Mouse (Mus musculus): ENCODE results near the gene Tango6.
"Not testable (repeated sequence)": the region's sequence is repeated elsewhere in the genome, so short reads cannot be mapped to it uniquely, and the experiment has no call there.

The Tango6 gene

DNA sequence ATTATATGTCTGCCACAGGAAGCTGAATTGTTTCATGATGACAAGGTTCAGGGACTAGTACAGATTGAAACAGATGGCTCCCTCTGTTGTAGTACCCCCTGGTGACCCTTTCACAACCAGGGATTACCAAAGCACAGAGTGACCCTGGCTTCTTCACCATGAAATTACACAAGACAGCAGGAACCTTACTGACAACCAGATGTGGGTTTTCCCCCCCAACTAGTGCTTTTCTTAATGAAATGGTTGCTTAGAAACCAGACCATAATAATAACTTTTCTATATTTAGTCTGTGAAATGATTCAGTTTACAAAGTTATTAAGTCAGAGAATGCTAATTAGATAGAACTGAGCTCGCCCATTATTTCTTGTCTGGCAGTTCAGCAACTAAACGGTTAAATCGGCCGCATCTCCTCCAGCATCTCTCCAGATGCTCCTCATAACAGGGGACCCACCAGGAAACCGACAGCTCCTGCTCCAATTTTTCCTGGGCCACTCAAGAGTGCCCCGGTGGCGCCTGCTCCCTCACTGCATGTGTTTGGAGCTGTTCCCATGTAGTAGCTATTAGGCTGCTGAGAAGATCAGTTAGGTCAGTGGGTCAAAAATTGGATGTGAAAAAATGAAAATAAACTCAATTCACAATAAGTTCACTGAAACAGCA, 79.1 kb downstream of the Tango6 start:
- no peak for DNase-seq

DNA sequence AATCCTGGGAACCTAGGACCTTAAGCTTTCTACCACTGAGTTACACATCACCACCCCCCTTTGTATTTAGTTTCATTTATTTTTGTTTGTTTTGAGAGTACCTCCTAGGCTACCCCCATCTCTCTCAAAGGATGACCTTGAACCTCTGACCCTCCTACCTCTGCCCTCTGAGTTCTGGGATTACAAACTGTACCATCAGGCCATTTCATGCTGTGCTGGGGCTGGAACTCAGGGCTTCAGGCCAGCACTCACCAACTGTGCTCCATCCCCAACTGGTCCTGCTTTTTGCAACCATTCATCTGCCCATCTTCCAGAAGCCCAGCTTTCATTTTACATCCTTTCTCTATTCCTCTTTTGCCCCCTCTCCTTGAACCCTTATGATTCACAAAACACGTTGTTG, 81.7 kb downstream of the Tango6 start:
- no peak for DNase-seq

DNA sequence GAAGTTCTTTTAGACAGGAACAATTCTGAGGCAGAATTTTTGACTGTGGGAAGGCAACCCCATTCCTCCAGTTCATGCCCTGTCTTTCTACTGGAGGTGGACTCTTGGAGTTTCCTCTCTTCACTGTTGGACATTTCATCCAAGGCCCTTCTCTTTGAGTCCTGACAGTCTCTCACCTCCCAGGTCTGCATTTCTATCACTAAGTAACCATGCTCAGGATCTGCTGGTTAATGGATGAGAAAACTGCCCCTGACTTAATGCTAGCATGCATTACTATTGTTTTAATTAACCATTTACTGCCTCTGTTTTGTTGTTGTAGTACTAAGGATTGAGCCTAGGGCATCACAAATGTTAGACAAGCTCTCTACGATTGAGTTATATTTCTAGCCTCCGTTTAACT, 82.7 kb downstream of the Tango6 start:
- no peak for DNase-seq

DNA sequence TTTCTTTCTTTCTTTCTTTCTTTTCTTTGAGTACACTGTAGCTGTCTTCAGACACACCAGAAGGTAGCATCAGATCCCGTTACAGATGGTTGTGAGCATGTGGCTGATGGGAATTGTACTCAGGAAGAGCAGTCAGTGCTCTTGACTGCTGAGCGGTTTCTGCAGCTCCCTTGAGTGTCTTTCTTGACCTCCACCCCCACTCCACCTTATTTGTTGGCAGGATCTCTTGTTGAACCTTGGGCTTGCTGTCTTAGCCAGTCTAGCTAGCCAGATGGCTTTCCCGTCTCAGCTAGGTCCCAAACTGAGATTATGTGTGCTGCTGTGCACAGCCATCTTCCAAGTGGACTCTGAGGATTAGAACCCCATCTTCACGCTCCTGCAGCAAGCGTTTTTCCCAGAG, 83.9 kb downstream of the Tango6 start:
- no peak for DNase-seq

DNA sequence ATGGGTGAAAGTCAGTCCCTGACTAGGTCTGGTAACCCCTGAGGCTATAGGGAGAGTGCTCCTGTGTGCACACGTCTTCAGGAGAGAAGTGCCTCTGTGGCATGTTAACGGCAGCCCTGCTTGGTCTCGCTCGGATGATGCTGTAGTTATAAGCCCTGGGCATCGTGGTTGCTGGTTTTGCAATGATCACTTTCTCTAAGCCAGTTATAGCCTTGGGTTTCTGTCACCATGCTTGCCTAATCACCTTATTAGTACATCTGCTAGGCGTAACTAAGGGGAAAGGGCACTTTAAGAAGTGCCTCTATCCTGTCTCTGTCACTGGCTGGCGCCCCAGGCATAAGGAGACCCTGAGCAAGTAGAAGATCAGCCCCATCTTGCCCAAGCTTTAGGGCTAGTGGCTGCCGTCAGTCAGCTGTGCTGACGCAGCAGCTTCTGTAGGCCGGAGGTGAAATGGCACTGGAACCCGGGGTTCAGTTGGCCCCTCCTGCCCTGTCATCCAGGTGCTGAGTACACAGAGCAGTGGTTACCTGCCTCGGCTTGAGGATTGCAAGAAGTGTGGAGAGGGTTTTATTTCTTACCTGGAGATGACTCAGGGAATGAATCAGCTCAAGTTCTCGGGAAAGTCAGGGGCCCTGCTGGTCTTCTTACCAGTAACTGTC, 86.4 kb downstream of the Tango6 start:
- no peak for DNase-seq

DNA sequence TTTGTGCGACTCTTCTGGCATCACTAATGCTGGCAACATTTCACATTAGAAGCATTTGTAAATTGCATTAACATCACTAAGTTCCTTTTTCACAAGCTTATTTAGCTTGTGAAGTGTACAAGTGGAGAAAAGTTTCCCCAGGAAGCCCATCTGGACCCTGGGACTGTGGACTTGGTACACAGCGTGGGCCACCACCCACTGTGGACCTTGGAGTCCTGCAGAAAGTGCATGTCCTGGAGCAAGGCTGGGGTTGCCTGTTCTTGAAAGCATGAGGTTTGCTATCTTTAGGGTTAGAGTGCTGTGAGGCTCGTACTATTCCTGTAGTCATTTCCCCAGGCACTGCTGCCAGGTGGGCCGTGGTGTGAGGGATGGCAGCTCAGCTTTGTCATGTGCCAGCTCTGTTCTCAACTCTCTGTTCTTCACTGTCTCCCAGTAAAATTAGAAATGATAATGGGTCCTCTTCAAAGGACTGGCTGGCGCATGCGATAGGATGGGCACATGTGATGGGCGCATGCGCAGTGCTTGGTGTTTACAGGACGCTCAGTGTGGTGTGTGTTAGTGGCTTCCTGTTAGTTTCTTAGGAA, 87.8 kb downstream of the Tango6 start:
- DNase-seq = no peak

DNA sequence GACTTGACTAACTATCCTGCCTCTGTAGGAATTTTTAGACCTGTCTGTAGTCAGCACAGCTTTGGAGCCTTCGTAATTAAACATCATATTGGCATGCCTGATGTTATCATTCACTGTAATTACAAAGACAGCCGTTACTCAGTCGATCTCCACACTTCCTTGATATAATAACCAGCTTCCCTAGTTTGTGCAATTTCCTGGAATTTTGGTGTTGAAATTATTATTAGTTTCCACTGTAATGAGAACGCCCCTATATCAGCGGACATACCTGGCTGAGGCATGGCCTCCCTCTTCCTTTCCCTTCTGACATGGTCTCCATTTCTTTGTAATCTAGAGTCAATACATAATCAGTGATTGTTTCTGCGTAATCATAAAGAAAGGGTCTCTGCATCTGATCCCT, 89.2 kb downstream of the Tango6 start:
- DNase-seq = no peak

DNA sequence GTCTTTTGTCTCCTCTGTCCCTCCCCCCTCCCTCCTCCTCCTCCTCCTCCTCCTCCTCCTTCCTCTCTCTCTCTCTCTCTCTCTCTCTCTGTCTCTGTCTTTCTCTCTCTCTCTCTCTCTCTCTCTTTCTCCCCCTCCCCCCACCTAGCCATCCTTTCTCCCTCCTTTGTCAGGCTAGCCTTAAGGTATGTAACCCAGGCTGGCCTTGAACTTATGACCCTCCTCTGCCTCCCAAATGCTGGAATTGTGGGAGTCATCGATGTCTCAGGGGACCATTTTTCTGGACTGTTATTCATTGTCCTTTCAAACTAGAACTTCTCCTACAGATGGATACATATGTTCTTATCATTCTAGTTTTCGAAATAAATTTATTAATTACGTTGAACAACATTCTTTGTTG, 89.6 kb downstream of the Tango6 start:
- DNase-seq = no peak

DNA sequence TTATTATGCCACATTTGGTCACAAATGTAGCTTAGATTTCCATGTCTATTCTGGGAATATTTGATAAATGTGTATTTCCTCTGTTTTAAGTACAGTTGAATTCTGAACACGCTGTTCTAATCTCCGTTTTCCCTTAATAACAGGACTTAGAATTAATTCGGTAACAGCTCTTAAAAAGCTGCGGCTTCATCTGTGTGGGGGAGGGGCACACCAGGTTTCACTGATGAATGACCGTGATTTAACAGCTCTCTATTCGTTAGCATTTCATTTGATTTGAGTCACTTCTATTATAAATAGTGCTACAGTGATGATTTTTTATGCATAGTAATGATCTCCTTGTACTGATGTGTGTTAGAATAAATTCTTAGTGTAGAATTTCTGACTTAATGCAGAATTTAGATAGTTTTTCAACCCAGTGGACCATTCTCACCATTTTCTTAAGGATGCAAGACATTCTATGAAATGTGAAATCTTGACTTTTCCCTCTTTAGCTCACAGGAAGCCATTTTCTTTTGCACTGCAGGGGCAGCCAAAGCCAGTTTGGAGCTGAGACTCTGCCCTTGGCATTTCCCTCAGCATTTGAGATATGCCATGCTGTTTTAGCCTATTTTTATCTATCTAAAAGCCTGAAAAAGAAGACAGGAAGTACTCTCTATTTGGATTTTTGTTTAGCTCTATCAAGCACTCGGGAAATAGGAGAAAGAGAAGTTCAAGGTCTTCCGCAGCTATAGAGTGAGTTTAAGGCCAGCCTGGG, 91.9 kb downstream of the Tango6 start:
- no peak for DNase-seq

DNA sequence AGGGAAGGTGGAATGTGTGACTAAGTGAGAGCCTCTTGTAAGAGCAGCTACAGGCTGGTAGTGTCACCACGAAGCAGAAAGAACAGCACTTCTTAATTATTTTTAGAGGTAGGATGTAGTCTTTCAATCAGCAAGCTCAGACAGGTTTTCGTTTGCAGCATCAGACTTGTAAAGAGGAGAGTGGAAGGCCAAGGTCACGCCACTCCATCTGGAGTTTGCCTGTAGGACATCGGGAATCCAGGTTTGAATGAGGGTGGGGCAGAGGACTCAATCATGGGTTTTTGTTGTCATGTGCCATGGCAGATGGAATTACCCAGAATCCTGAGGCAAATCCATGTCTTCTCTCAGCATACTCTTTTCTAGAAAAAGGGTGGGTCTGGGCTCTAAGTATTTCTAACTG, 106.8 kb downstream of the Tango6 start:
- DNase-seq = no peak

DNA sequence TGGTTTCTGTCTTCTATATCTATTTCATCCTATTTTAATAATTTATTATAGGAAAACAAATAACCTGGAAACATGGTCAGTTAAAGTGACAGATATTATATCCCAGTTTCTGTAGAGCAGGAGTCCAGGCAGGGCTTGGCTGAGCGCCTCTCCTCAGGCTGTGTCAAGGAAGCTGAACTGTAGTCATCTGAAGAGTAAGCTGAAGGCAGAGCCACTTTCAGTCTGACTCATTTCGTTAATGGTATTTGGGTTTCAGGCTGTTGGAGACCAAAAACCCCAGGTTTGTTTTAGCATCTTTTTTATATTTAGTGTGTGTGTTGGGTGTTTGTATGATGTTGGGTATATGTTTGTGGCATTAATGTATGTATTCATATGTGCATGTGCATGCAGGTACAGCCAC, 112.0 kb downstream of the Tango6 start:
- no peak for DNase-seq

DNA sequence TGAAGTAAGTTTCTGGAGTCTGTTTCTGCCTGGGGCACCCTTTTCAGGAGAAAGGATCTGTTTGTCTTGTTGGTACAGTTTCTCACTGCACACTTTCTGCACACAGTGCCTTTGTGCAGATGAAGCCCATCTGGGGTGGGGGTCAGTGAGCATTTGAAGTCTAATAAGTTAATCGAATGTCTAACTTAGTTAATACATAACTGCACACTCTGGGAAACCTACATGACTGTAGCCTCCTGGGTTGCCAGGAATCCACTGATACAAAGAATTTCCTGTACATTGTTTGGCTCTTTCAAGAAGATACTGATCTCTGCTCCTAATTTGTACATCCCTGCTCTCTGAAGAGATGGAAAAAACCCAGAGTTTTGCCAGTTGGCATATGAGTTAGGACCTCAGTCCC, 117.0 kb downstream of the Tango6 start:
- no peak for DNase-seq

DNA sequence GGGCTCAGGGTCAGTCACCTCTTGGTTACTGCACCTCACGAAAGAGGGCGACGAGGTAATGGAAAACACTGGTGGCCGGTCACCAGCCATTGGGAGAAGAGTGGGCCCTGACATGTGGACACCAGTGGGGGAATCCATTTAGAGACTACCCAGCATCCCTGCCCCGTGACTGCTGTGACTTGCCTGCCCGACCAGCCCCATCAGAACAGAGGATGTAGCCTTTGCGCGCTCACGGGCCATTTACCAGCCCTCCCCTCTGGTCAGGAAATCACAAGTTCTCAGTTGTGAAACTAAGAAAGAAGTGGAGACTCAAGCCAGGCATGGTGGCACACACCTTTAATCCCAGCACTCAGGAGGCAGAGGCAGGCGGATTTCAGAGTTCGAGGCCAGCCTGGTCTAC, 118.4 kb downstream of the Tango6 start:
- DNase-seq = no peak

DNA sequence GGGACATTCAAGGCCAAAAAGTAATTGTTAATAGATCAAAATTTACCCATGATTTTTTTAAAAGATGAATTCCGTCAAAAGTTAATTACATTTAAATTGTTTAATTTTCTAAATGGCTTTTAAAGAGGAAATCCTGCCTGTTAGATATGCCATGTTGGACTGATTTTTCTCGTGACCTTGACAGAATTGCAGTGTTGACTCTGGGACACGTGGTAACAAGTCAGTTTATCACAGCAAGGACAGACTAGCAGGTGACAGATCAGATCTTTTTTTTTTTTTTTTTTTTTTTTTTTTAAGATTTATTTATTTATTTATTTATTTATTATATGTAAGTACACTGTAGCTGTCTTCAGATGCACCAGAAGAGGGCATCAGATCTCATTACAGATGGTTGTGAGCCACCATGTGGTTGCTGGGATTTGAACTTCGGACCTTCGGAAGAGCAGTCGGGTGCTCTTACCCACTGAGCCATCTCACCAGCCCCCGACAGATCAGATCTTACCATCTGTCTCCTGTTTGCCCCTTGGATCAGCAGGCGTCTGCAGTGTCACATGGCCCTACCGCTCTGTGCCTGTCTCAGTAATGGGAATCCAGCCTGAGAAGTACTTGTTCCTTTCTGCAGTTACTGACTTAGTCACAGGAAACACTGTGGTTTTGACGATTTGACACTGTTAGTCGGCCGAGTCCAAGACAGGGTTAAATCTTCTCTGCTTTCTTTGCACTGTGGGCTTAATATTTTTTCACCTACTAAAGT, 119.7 kb downstream of the Tango6 start:
- not testable (repeated sequence) for DNase-seq

DNA sequence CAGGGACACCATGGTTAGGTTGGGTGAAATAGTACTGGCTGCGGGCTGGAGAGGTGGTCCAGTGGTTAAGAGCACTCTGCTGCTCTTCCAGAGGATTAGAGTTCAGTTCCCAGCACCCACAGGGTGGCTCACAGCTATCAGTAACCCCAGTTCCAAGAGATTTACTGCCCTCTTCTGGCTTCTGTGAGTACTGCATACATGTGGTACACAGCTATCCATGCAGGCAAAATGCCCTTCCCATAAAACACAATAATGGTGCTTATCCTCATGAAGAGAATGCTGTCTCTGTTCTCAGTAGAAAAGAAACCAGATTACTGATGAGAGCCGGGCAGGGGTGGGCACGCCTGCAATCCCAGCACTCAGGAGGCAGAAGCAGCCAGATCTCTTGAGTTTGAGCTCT, 123.0 kb downstream of the Tango6 start:
- DNase-seq = no peak

DNA sequence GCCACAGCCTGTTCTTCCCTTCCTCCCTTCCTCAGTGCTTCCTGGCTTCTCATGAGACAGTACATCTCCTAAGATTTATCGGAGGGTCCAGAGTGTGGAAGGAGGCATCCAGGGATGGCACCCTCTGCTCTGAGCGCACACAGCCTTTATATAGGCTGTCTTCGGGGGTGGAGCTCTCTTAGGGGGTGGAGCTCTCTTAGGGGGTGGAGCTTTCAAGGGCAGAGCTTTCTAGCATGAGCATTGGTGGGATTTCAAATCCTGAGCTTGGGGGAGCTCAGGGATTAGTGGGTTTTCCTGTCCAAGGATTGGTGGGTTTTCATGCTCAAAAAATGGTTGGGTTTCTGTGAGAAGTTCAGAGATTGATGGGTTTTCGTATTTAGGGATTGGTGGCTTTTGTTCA, 124.6 kb downstream of the Tango6 start:
- no peak for DNase-seq

DNA sequence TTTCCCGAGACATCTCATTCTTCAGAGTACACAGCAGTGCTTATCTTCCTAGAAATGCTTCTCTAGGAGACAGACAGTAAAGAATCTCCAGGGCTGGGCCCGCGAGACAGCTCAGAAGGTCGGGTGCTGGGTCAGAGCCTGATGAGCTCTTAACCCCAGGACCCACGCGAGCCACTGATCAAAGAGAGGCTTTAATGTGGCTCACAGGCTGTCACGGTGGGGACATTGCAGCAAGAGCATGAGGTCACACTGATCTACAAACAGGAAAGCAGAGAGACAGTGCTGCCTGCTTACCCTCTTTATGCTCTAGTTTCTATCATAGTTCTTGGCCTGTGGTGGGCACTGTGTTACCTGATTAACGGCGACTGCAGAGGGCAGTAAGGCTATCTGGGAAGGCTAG, 126.9 kb downstream of the Tango6 start:
- DNase-seq = no peak

DNA sequence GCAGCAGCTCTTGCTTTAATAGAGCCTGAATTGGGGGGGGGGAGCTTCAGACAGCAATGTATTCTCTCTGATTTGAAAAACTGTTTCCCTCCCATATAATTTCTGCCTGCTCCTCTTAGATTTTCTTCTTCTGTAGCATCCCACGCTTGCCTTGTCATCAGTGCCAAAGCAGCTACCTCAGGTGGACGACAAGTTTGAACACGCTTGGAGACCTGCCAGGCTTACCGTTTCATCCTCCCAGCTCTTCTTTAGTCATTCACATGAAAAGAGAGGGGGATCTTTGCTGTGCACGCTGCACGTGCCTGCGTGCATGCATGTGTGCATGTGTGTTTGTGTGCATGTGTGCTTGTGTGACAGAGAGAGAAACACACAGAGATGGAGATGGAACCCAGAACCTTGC, 127.5 kb downstream of the Tango6 start:
- DNase-seq = no peak

DNA sequence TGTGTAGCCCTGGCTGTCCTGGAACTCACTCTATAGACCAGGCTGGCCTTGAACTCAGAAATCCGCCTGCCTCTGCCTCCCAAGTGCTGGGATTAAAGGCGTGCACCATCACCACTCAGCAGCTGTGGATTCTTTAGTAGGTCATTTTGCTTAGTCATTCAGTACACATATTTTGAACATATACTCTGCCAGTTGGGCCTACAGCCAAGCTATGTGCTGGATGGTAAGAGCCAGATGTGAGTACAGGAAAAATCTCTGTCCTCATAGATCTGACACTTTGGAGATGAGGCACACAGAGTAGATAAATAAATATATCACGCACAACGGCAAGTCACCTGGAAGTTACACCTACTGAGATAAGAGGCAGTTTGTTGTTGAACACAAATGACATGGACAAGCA, 129.7 kb downstream of the Tango6 start:
- DNase-seq = no peak

DNA sequence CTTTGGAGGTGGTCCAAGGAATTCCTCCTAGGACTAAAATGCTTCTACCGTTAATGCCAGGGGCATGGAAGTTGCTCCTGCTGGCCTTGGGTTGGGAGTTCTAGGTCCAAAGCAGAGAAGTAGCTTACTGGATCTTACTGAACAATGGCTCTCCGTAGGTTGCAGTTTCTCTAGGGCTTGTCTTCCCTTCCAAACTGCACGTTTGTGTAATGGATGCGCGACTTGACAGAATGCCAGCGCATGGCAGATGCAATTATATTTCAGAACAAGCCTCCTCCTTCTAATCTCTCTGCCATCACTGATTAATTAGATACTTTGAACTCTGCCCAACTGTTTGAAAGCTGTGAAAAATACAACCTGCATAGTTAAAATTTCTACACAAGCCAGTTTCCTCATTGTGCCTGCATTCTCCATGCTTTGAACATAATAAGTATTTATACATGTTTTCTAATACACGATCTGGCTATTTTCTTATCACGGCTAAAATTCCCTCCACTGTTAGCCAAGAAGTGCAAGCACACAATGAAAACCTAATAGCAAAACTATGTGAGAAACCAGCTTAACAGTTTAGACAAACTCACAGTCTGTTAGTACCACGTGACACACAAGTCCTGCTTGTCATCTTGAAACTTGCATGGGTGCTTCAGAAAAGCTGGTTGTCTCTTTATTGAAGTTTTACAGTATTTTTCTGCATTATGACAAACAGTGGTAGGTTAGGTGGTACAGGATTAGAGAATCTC, 133.7 kb downstream of the Tango6 start:
- no peak for DNase-seq

DNA sequence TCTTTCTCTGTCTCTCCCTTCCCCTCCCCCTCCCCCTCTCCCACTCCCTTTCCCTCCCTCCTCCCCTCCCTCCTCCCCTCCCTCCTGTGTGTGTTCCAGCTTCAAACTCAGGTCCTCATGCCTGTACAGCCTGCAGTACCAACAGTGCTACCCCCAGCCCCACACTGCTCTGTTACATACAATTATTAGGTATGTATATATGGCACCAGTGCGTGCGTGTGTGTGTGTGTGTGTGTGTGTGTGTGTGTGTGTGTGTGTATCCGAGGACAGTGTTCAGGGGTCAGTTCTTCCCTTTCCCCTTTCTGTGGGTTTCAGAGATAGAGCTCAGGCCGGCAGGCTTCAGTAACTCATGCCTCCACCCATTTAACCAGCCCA, 134.3 kb downstream of the Tango6 start:
- no peak for DNase-seq
